Mouse (Mus musculus) testis, postnatal 14 days (tissue): ENCODE data around the gene Slc8a2.
A peak's percentile ranks its signal among the peaks of the same experiment; 100 is the strongest.

Experiments
- DNase-seq: peaks from one replicate; pipeline ENCODE4 v3.0.0; 2021; ENCODE audit warnings: low spot score

The Slc8a2 gene

GRCm38 (mm10) chr7:16129421-16129845 is at the start of gene Slc8a2:
Gene Slc8a2 (plus strand): TSS chr7:16129826.
- DNase-seq: peak; percentile 86

- DNase-seq: no peak
Observed at GRCm38 (mm10) chr7:16079947-16080346, 49.7 kb upstream of the Slc8a2 start.

GRCm38 (mm10) chr7:16080581-16080980 is 49.0 kb upstream of the Slc8a2 start:
- no peak for DNase-seq

GRCm38 (mm10) chr7:16083361-16083760 is 46.3 kb upstream of the Slc8a2 start:
- DNase-seq: no peak

- DNase-seq: no peak
Observed at GRCm38 (mm10) chr7:16087587-16087986, 42.0 kb upstream of the Slc8a2 start.

GRCm38 (mm10) chr7:16094592-16094991 is 35.0 kb upstream of the Slc8a2 start:
- no peak for DNase-seq

DNA sequence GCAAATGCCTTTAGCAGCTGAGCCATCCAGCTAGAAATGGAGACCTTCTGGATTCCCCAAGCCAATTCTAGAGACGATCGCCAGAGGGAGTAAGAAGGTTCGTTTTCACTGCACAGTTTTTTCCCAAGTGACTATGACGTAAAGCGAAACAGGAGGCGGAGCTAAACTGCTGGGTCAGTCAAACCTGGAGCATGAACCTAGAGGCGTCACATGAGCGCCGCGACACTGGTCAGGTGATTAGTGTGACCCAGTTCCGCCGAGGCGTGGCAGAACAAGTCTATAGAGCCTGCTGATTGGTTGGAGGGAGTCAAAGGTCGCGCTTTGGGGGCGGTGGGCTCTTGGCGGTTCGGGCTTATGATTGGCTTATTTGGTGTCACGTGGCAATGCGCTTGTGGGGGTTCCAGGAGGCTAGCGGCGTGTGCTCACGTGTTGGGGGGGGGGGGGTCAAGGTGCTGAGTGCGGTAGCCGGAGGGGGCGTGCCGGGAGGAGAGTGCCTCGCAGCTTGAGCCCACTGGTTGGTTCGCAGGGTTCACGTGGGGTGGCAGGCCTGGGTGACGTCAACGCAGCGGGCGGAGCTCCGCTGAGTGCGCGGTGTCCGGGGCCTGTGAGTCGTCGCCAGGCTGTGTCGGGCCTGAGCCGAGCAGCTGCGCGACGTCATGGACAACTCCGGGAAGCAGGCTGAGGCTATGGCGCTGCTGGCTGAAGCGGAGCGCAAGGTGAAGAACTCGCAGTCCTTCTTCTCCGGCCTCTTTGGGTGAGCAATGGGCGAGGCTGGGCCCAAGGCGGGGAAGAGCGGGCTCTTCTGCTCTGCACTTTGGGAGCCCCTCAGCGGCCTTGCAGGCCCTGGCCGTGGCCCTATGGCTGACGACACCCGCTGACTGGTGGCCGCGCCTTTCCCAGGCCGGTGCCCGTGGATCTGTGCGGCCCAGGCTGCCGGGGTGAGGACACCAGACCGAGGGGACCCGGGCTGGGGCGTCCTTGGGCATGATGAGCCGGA is 31.3 kb upstream of the Slc8a2 start, which contains the start of gene Napa:
Gene Napa, plus strand, starts transcription at position 438 of the 997 bp plus-strand sequence.
- peak; percentile 97 for DNase-seq

DNA sequence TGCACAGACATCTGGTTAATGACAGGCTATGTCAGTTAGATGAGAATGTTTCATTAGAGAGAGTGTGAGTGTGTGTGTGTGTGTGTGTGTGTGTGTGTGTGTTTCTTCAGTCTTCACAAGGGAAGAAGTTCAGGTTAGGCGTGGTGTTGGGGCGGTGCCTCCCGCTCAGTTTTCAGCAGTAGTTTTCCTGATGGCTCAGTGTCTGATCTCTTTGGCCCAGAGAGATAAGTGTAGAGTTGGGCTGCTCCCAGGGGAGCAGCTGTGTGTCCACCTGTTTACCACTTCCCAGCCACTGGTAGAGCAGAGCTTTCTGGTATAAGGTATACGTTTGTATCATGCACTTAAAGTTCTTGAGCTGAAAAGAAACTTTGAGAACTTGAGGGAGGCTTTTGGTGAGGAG is 29.7 kb upstream of the Slc8a2 start:
- DNase-seq: no peak

GRCm38 (mm10) chr7:16101081-16101480 is 28.5 kb upstream of the Slc8a2 start:
- DNase-seq: no peak

- DNase-seq: no peak
Observed at GRCm38 (mm10) chr7:16101726-16102475, 27.7 kb upstream of the Slc8a2 start.

DNA sequence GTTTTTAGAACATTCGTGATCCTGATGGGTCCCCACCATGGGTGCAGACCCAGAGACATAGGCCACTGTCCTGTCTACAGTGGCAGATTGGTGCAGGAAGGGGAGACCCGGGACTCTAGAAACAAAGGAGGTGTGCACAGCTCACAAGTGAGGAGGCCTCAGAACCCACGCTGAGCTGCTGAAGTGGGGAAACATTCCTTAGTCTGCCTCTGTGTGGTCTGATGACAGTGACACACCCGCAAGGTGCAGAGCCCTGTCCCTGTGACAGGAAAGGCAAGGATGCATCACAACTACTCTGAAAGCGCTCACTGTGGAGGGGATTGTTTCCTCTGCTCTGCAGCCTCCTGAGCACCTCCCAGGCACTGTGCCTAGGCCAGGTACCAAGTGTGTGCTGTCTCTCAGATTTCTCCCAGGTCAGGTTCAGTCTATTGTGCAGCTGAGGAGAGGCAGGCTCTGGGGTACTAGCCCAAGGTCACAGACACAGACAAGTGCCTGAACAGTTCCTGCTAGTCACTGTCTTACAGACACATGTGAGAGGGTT is 26.9 kb upstream of the Slc8a2 start:
- DNase-seq: no peak

DNA sequence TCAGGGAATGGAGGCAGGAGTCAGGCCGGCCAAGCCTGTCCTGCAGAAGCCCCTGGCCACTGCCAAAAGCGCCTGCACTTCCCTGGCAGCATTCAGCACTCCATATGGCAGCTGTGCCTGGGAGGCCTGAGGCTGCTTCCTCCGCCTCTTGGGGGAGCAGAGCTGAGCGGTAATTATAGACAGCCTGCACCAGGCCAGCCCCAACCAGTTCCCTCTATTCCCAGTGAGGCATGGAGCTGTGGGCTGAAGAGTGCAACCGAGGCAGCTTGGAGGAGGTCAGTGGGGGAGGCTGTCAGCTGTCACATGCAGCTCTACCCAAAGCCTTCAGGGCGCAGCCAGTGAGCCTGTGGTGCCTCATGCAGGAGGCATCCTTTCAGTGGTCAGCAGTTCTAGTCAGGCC is 25.9 kb upstream of the Slc8a2 start:
- no peak for DNase-seq

- no peak for DNase-seq
Observed at GRCm38 (mm10) chr7:16104611-16105388, 24.8 kb upstream of the Slc8a2 start.

- no peak for DNase-seq
Observed at GRCm38 (mm10) chr7:16108886-16109542, 20.6 kb upstream of the Slc8a2 start.

- DNase-seq: no peak
Observed at GRCm38 (mm10) chr7:16110158-16110557, 19.5 kb upstream of the Slc8a2 start.

DNA sequence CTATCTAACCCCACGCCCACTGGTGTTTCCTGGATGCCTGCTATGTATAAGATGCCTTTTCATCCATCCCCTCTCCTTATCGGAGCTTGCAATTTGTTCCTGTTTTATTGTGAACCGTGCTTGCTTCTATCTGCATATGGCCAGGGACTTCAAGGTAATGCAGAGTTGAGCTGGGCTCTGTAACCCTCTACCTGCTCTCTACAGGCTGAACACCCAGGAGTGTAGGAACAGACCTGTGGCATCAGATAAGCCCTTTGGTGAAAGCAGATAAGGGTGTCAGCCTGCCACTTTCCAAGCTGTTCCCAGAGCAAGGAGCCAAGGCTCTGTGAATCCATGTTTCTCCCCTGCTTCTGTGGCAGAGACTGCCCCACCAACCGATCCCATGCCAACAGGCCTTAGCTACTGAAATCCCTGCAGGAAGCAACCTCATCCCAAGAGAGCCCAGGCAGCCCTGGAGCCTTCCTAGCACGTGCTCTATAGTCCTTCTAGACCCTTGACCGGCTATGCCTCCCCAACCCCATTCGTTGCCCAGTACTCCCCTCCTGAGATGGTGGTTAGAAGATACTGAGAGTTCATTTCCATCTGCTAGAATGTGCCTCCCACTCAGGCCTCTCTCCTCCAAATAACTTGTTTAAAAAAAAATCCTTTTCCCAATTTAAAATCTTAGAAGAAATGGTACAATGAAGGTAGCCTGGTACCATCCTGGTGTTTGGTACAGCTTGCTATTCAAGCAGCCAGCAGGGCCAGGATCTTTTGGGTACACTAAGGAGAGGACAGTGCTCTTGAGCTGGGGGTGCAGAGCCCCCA is 18.1 kb upstream of the Slc8a2 start:
- no peak for DNase-seq

DNA sequence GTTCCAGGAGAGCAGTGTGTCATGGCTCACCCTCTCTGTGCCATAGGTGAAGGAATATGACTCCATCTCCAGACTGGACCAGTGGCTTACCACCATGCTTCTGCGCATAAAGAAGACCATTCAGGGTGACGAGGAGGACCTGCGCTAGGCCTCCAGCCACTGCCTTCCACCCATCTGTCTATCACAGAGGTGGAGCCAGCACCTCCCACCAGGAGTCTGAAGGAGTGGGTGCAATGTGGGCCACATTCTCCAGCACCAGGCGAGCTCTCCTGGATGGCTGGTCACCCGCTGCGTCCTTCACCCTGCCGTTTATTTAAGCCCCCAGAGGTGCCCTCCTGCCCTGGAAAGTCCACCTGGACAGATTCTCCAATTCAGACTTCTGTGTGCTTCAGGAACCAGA is 13.2 kb upstream of the Slc8a2 start:
- DNase-seq: no peak

GRCm38 (mm10) chr7:16117100-16117499 is 12.5 kb upstream of the Slc8a2 start:
- DNase-seq: no peak

GRCm38 (mm10) chr7:16119569-16120261 is 9.9 kb upstream of the Slc8a2 start, which contains the start of gene Kptn:
Gene Kptn (plus strand): TSS chr7:16119895.
- peak; percentile 89 for DNase-seq

DNA sequence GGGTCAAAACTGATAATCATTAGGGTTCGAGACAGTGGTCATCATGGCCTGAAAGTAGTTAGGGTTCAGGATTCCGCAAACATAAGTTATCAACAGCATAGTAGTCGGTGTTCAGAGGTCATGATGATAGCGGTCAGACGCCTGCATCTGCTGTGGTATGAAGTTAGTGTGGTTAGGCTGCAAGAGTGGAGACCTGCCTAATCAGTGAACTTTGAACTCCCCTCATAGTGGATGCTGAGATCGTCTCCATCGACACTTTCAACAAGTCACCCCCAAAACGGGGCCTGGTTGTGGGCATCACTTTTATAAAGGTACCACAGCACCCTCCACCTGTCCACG is 9.4 kb upstream of the Slc8a2 start:
- DNase-seq: no peak
